Mouse (Mus musculus) liver, postnatal 0 days (tissue): ENCODE data around the gene Ltv1.

Experiments used
- CTCF ChIP-seq: sonication (generic); IDR thresholded peaks from 2 replicates; pipeline ENCODE4 v1.5.1; 2016; ENCODE audit warnings: antibody characterized with exemption, low read depth
- EP300 ChIP-seq: IDR thresholded peaks from 2 replicates; pipeline ENCODE4 v1.6.1; 2016; ENCODE audit warnings: antibody characterized with exemption, low read depth, mild to moderate bottlenecking

- TF ChIP-seq EP300 (no peak), CTCF (no peak)
Observed at GRCm38 (mm10) chr10:13186754-13187153, 6.2 kb downstream of the Ltv1 start.
